Mouse (Mus musculus) adrenal gland, postnatal 25 days (tissue): Measurements from ENCODE around the gene Mrap2. TPM values are rescaled to one million over a fixed set of nuclear protein-coding genes. Genes with fewer than 3 reads are reported as not detected.
"Not testable (repeated sequence)": the region's sequence is repeated elsewhere in the genome, so short reads cannot be mapped to it uniquely, and the experiment has no call there.

Experiments used
- DNase-seq: peaks from one replicate; pipeline ENCODE4 v3.0.0; 2021; ENCODE audit warnings: mixed read lengths
- long read RNA-seq: library from polyadenylated mRNA; stranded (forward); transcript quantifications from one replicate; pipeline ENCODE4 v2.0.0, GENCODE M21; 2021
- total RNA-seq: library from RNA; stranded (reverse); gene quantifications from 2 replicates; pipeline ENCODE4 v1.2.3, GENCODE M21; 2021

Mrap2 gene
- total RNA-seq: 1.5 TPM in 1 of 2 replicates, not detected in the other
- long read RNA-seq, partial matches to known transcripts: 0 of 3 reads
- long read RNA-seq, other reads (novel, unspliced or antisense): 3 of 3 reads

DNA sequence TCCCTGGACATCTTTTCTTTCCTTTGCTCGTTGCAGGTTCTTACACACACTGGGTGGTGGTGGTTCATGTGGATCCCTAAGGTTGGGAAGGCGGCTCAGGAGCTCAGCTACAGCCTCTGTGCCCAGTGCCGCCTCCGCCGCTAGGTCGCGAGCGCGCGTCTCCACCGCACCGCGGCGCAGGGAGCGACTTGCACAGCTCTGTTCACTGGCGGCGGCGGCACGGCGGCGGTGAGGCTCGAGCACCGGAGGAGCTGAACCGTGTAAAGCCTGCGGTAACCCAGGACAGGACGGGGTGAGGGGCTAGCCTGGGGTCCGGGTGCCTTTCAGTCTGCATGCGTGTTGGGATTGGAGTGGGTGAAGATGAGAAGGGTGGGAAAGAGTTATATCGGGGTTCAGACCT lies at the start of gene Mrap2:
Gene Mrap2 (plus strand): TSS at position 201 of the 400 bp plus-strand sequence.
- peak; percentile 84 for DNase-seq

DNA sequence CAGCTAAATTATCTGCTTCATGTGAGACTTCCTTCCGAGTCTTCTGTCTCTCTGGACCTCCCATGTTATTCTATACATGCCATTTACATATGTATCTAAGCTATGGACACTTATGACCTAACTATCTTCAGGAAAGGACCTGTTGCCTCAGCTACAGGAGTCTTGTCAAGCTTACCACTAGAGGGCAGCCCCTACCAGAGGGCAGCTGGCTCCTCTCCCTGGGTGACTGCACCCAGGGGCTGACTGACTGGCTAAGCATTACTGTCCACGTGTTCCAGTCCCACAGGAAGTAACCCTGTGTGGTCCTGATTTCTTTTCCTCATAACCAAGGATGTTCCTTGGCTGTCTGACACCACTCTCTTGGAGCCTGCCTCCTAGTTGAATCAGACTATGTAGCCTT lies 46.1 kb upstream of the Mrap2 start:
- DNase-seq: peak; percentile 54

- no peak for DNase-seq
Observed at GRCm38 (mm10) chr9:87115019-87115418, 29.1 kb upstream of the Mrap2 start.

DNA sequence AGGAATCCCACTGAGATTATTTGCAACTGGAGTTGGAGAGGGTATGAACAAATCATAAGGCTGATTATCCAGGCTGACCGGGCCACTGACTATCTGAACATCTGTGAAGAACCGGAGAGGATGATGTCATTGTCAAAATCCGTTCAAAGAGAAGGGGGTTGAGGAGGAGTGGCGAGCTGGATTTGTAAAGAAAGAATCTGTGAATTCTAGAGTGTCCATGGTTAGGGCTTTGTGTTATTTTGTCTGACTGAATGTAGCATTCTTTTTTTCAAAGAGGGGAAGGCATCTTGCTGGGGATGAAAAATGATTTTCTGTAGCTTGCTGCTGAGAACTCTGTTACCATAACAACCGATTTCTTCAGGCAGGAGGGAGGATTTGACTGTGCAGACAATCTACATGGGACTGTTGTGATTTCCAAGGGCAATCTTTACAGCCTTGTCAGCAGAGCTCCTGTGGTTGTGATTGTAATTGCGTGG lies 28.6 kb upstream of the Mrap2 start:
- DNase-seq: no peak

- DNase-seq: no peak
Observed at GRCm38 (mm10) chr9:87115978-87116377, 28.1 kb upstream of the Mrap2 start.

DNA sequence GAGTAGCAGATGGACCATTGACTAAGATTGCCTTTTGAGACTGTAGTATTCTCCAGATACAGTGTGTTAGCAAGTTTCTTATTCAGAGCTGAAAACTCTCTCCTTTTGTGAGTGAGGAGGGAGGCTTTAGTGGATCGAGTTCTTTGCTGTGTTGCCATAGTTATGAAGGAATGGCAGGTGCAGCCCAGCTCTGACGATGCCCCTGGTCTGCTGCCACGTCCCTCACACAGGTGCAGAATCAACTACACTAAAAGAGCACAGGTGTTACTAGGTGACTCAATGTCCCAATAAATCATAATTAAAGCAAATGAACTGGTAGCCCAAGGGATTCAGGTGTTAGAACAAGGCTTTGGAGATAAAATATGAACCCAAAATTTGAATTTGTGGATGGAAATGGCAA lies 25.1 kb upstream of the Mrap2 start:
- no peak for DNase-seq

DNA sequence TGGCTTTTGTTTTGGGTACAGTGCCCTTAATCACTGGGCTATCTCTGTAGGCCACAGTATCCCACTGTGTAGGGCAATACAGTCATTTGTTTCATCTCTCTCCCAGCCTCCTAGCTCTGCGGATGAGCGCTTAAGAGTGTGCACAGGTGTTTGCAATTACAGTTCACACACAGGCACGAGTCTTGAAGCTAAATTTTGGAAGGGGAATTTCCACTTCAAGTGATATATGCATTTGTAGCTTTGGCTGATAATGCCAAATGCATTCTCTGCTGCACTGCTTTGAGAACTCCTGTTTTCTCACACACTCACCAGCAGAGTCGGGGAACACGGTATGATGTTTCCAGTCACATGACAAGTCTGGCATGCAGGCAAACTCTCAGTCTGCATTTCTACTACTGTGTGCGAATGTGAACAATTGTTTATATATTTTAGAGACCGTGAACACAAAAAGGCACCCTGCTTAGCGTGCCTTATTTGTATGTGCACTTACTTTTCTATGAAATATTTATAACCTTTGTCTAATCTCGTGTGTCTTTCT lies 22.1 kb upstream of the Mrap2 start:
- DNase-seq: no peak

DNA sequence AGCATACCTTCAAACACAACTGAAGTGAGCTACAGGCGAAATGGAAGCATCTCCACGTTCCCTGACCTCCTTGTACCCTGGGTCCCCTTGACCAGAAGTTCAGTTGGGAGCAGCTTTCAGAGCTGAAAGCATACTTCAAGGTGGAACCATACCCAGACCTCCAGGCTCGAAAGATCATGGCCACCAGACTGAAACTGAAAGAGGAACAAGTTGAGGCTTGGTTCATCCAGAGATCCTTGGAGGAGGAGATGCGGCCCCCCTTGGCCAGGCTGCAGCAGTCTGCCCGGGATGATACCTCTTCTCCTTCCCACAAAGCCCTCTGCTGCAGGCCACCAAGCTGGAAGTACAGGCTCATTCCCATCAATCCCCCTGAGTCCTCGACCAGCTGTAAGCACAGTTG lies 17.1 kb upstream of the Mrap2 start:
- not testable (repeated sequence) for DNase-seq

DNA sequence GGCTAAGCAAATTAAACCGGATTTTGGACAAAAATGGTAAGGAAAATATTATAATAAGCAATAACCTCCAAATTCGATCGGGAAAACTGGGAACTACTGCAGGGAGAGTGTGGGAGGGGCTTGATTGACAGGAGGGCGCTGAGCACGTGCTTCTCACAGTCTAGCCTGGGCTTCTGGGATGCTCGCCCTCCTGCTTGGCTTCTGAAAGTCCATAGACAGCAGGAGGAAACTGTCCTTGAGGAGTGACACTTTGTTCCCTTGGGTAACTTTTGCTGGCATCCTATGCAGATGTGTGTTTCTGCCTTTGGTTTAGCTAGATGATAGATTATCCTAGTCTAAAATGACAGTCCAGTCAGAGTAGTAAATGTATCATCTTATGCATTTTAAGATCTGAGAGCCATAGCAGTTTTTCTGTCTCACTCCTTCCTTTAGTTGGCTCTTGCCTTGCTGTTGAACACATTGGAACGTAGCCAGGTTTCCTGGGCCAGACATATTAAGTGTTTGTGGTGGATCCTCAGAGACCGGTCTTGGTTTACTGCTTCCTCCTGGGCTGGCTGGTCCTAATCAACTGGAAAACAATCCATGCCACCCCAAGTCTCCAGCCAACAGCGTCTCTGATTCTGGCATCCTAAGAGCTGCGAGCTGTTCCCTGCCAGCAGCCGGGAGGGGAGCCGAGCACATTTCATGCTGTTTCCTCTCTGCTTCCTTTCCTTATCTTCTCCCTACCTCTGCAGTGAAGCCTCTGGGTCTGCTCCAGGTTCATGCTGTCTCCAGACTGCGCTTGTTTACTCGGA lies 8.1 kb upstream of the Mrap2 start:
- DNase-seq: no peak

GRCm38 (mm10) chr9:87143076-87143475 lies 1.0 kb upstream of the Mrap2 start:
- DNase-seq: no peak

DNA sequence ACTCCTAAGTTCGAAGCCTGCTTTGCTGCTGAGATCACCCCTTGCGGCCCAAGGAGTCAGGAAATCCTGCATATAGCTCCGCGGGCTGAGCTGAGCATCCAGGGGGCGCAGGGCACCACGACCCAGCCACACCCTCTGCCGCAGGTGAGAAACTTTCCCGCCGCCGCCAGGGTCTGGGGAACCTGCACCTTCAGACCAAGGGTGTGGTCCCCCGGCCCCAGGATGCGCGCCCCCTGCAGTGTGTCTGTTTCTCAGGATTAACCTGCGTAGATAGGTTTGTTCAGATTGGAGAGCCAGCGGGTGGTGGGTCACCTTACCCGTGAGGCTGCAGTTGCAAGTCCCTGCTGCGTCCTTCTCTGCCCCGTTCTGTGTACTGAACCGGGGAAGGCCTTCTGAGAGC lies 426 bp downstream of the Mrap2 start:
- peak; percentile 10 for DNase-seq

GRCm38 (mm10) chr9:87145180-87145579 lies 1.1 kb downstream of the Mrap2 start:
- no peak for DNase-seq

DNA sequence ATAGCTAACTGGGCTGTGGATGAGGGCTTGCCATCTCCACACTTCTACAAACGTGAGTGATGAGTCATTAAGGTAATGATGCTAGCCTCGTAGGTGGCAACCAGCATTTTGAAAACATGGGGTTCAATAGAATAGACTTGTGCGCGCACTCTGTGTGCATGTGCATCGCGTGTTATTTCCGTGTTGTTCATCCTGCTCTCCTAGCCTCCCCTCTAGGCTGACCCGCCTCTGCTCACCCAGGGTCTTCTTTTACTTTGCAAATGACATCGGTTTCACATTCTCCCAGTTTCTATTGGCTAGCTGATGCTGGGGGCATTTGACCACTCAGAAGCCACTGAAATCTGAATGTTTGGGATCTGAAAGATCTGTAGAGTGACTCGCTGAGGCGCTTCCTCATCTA lies 1.6 kb downstream of the Mrap2 start:
- DNase-seq: no peak

DNA sequence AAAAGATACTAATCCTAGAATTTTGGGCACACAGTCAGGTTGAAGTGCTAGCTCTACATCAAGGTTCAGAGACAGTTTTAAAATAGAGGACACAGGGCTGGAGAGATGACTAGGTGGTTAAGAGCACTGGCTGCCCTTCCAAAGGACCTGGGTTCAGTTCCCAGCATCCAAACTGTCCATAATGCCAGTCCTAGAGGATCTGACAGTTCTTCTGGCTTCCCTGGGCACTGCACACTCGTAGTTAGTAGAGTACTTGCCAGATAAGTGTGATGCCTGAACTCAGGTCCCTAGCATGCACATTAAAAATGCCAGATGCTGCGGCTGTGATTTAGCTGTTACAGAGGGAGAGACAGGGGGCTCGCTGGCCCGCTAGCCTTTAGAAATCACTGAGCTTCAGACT lies 2.3 kb downstream of the Mrap2 start:
- DNase-seq: no peak

DNA sequence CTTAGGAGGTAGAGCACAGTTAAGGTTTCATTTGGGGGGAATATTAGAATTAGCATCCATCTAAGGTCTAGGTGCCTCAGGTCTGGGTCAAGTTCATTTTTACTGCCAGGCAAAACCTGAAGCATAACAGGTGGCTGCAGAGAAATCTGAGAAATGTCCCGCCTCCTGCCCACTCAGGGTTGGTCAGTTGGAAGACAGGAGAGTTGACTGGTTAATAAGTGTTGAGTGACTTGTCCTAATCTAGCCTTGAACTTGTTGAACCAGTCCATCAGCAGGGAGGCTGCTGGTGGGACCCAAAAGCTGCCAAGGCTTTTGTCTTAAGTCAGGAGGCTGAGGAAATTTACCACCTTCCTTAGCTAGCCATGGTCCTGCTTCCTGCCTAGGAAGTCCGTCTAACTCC lies 3.8 kb downstream of the Mrap2 start:
- no peak for DNase-seq

- DNase-seq: no peak
Observed at GRCm38 (mm10) chr9:87152641-87153325, 8.7 kb downstream of the Mrap2 start.

DNA sequence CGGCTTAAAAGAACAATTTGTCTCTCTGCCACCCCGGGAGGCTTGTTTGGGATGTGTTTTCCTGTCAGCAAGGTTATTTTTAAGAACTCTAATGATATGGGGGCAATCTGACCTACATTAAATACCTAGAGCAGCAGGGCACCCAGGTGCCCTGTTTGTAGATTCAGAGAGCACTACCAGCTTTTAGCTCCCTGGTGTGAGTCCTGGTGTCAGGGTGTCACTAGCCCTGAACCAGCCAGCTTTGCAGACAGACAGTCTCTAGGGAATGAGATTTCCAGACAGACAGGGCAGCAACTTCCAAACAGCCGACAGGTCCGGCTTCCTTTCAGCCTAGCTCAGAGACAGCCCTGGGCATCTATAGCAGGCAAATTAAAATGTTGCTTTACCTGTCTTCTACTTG lies 18.5 kb downstream of the Mrap2 start:
- no peak for DNase-seq

DNA sequence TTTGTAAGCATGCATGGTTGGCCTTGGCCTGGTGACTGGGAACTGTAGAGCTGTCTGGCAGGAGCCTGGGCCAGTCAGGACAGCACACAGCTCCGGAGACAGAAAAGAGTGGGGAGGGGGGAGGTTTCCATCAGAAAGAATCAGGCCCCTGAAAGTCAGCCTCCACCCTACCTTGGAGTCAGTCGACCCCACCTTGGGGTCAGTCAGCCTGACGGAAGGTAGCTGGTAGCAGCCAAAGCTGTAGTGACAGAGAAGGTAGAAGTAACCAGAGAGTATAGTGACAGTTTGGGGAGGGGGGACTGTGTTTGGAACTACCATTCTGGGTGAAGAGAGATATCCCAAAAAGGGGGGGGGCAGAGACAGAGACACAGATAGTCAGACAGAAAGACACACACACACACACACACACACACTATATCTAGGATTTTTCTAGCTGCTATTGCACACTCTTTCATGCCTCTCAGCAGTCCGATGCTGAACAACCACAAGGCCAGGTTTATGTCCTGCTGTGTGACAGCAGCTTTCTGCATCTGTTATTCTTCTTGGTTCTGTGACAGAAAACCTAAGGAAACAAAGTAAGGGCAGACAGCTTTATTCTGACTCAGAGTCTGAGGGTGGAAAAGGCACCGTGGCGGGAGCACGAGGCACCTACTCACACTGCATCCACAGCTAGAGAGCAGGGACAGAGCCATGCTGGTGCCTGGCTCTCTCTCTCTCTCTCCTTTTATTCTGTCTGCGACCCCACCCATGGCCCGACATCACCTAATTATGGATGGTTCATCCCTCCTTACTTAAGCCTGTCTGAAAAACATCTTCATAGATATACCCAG lies 23.1 kb downstream of the Mrap2 start:
- DNase-seq: peak; percentile 9

GRCm38 (mm10) chr9:87168051-87168450 lies 23.9 kb downstream of the Mrap2 start:
- no peak for DNase-seq

GRCm38 (mm10) chr9:87169144-87169543 lies 25.0 kb downstream of the Mrap2 start:
- DNase-seq: no peak

- no peak for DNase-seq
Observed at GRCm38 (mm10) chr9:87170891-87171290, 26.8 kb downstream of the Mrap2 start.

GRCm38 (mm10) chr9:87171517-87171916 lies 27.4 kb downstream of the Mrap2 start:
- DNase-seq: no peak
